Mouse (Mus musculus): ENCODE results near the gene Pck2.

GRCm38 (mm10) chr14:55563249-55563648 is 23.2 kb downstream of the Pck2 start:
- TF ChIP-seq REST (IDR thresholded peaks at IDR 0.05; ENCODE audit: insufficient read depth, insufficient read length): no peak
- TF ChIP-seq CEBPB (IDR thresholded peaks at IDR 0.05; ENCODE audit: insufficient read depth, poor library complexity, severe bottlenecking): no peak
- TF ChIP-seq POLR2A (IDR thresholded peaks at IDR 0.05; ENCODE audit: insufficient read length, low read depth): no peak
- no peak for TF ChIP-seq POLR2AphosphoS2 (IDR thresholded peaks at IDR 0.05; ENCODE audit: insufficient read length, low read depth)
- no peak for TF ChIP-seq TCF3 (IDR thresholded peaks at IDR 0.05; ENCODE audit: insufficient read length, low read depth)
- TF ChIP-seq MYOD1 (IDR thresholded peaks at IDR 0.05; ENCODE audit: control insufficient read depth in 1 of 3, insufficient read length in 2 of 3, low read depth in 2 of 3): no peak
- TF ChIP-seq MYOG (IDR thresholded peaks at IDR 0.05; ENCODE audit: control insufficient read depth in 1 of 3, insufficient read depth in 1 of 3, insufficient read length in 2 of 3, low read depth in 2 of 3): no peak
- no peak for TF ChIP-seq E2F4 (IDR thresholded peaks at IDR 0.05; ENCODE audit: insufficient read depth)
- TF ChIP-seq SRF (IDR thresholded peaks at IDR 0.05; ENCODE audit: control insufficient read depth, insufficient read length, low read depth): no peak
- TF ChIP-seq MAX (IDR thresholded peaks at IDR 0.05; ENCODE audit: low read depth): no peak
- TF ChIP-seq USF1 (IDR thresholded peaks at IDR 0.05; ENCODE audit: low read depth): no peak

All from myocyte (in vitro differentiated cells).